Mouse (Mus musculus): ENCODE results near the gene Txnrd2. TPM values are rescaled to one million over a fixed set of nuclear protein-coding genes. Genes with fewer than 3 reads are reported as not detected.

The Txnrd2 gene
- total RNA-seq, 2 experiments from 2014 or later: 19.8 to 20.8 TPM

DNA sequence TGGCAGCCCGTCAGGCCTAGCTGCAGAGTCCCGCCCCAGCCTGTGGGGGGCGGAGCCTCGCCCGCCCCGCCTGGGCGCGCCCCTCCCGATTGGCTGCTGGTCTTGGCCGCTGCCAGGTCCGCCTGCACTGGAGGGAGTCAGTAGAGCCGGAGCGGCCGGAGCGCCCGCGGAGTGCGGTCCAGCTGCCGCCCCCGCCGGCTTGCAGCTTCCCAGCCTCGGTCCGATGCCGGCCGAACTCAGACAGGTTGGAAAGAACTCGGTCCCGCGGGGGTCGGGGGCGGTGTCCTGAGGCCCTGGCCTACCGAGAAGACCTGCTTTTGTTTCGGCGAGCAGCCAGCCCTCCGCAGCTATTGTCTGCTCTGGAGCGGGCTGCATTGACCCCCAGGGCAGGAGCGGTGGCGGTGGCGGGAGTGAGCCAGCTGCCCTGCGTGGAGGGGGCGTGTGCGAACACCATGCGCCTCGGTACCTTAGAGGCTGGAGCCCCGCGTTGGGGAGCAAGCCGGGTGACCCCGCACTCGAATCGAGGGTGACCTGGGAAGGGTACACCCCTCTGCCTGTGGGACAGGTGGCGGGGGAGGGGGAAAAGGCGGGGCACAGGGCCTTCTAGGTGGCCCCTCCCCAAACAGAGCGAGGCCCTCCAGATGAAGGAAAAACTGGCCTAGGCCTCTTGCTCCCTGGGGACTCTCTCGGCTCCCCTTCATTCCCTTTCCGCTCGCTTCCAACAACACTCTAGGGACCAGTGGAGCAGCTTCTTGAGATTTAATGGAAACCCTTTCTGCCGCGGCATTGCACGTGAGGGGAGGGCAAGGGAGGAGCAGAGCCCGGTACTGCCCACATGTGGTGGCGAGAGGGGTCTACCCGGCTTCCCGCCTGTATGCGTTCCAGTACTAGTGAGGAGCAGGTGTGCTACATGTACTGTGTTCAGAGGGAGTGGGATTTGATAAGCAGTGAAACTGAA lies 33.4 kb upstream of the Txnrd2 start:
- DNase-seq (ENCODE audit: low spot score): peak; percentile 87

DNA sequence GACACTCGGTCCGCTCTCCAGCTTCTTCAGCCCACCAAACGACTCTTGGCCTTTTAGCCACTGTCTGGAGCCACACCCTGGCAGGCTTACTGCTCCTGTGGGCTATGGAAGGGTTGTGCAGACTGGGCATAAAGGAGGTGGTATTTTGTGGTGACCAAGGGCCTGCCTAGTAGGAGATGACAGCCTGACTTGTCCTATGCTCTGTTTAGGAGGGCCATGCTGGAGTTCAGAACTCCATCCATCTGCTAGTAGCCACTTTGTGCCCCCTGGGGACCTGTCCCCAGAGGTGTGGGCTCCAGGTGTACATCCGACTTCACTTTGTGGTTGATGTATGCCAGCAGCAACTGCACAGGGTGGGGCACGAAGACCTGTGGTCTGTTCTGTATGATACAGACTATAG lies 32.6 kb upstream of the Txnrd2 start:
- DNase-seq (ENCODE audit: low spot score): no peak

DNA sequence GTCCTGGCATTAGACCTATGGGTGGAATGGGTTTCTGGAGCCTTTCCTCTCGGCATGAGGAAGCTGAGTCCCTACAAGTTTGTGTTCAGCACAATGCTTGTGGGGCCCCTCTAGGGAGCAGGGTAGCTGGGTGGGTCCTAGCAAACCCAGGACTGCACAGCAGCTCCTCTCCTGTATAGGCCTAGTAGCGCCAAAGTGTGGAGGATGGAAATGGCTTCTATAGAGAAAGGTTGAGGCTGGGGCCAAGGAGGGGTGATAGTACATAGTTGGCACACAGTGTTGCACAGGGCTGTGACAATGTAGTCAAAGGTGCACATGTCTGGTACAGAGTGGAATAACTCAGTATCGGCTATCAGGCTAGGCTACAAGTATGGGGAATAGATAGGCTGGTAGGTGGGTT lies 32.1 kb upstream of the Txnrd2 start:
- DNase-seq (ENCODE audit: low spot score): no peak

DNA sequence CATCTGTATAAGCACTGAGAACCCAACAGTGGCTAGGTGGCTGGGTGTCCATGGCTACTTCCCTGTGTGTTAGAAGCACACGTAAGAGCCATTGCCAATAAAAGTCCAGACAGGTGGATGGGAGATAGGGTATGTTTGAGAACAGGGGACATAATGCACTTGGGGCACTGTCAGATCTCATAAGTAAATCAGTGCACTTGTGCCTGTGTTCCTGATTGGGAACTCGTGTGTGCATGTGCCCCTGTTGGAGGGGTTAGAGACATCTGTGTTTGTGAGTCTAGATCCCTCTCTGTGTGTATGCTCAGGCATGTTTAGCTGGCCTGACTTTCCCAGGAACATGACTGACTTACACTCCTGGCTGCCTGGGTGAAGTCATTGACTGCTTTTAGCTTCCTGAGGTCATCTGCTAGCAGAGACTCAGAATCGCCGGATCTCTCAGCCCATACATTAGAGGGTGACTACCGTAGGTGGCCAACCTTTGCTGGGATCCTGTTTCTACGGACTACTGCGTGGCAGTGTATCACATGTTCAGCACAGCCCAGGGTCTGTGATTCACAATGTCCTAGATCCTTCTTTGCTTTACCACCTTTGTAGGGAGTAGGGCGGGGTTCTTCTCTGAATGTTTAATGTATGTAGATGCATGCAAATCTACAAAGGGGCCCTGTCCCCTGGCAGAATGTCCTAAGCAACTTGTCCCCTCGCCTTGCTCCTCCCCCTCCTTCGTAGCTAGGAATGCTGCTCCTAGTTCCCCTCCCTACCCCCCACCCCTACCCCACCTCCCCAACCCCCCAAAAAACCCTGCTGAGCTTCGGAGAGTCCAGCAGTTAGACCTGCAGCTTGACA lies 31.2 kb upstream of the Txnrd2 start:
- DNase-seq (ENCODE audit: low spot score): peak; percentile 78

DNA sequence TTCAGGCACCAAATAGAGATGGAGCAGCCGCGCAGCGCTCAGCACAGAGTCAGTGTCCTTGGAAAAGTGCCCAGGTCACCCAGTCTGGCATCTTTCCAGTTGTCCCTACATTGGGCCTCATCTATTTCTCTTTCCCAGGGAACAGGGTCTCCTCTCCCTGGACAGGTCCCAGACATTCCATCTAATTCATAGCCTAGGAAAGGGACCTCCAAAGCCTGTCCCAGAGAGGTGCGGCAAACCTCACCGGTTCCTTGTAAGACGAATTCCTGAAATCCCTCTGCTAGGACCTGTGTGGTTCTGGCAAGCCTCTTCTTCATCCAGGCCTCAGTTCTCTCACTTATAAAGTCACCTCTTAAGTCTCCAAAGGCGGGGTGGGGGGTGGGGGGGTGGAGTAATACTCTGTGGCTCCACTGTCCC lies 30.6 kb upstream of the Txnrd2 start:
- DNase-seq (ENCODE audit: low spot score): peak; percentile 63

DNA sequence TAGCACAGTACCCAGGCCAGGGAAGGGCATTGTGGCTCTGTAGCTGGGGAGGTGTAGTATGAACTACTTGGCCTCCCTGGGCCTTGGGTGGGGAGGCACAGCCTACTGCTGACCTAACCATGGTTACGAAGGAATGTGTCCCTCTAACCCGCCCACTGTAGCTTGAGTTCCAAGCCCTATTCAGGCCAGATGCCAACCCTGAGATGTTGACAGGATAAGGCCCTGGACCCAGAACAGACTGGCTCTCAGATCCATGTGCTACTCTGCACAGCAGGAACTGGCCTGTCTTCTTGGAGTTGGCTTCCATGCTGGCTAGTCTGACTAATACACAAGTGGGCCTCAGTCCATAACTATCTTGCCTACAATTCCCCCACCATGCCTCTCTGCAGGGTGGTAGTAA lies 30.0 kb upstream of the Txnrd2 start:
- DNase-seq (ENCODE audit: low spot score): peak; percentile 84

DNA sequence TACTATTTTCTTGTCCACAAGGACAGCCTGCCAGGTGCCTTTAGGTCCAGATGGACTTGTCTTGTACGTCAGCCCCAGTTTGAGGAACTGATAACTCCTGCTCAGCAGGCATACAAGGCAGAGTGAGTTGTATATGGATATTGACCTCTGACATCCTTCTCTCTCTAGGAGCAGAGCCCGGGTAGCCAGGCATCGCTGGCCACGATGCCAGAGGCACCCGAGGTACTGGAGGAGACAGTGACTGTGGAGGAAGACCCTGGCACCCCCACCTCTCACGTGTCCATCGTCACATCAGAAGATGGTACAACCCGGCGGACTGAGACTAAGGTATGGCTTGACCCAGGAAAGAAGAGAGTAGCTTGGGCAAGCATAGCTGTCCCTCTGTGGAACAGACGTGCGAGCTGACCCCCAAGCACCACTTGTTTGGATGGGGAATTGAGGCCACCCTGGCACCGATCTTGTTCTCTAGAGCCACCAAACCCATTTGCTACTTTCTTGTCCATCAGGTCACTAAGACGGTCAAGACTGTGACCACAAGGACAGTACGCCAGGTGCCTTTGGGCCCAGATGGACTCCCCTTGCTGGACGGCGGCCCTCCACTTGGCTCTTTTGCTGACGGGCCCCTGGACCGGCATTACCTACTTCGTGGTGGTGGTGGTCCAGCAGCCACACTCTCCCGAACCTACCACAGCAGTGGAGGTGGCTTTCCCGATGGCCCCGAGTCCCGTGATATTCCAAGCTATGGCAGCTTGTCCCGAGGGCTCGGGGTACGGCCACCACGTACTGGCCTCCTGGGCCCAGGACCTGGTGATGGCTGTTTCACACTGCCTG lies 29.2 kb upstream of the Txnrd2 start:
- DNase-seq (ENCODE audit: low spot score): no peak

DNA sequence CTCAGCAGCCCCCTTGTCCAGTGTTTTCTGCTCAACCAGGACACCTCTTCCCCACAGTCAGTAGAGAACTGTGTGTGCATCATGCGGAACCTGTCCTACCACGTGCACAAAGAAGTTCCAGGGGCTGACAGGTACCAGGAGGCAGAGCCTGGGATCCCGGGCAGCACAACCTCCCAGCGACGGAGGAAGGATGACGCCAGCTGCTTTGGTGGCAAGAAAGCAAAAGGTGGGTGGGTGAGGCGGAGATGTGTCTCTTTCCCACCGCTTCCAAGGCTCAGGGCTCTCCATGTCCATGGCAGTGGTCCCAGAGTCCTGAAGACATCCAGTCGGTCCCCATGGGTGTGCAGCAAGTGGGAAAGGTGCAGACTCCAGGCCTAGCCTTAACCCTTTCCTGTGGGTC lies 26.2 kb upstream of the Txnrd2 start:
- no peak for DNase-seq (ENCODE audit: low spot score)

DNA sequence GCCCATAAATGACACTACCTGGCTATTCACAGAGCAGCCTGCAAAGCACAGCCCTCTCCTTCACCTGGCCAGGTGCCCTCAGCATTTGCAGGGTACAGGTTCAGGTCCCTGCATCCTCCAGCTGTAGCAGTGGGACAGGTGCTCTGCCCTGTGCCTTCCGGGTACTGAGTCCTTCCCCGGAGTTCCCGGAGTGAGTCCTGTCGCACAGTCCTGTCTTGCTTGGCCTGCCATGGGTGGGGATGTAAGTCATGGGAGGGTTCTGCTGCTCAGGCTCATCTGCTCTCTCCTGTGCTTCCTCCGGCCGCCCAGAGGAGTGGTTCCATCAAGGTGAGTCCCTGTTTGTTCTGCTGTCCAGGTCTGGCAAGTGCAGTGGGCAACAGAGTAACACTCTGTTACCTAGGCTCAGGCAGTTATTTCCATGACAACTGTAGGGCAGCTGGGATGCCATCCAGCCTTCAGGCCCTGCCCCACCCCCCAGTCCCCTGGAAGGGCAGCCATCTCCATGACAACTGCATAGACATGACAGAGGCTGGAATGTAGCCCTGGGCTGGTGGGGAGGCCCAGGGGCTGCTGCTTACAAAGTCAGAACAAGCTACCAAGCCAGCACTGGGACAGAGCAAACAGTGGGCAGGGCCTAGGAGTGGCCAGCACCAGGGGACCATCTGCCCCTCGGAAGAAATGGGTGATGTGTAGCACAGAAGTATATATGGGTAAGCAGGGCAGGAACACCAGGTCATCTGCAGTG lies 25.5 kb upstream of the Txnrd2 start:
- DNase-seq (ENCODE audit: low spot score): no peak

DNA sequence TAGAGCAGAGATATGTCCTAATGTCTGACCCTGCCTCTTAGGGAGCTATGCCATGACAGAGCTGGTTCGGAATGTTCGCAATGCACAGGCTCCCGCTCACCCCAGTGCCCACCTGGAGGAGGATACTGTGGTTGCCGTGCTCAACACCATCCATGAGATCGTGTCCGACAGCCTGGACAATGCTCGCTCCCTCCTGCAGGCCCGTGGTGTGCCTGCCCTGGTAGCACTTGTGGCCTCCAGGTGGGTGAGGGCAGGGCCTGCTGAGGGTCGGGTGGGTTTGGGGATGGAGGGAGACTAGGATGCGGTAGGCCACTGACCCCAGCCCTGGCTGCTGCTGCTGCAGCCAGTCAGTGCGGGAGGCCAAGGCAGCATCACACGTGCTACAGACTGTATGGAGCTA lies 22.9 kb upstream of the Txnrd2 start:
- no peak for DNase-seq (ENCODE audit: low spot score)

DNA sequence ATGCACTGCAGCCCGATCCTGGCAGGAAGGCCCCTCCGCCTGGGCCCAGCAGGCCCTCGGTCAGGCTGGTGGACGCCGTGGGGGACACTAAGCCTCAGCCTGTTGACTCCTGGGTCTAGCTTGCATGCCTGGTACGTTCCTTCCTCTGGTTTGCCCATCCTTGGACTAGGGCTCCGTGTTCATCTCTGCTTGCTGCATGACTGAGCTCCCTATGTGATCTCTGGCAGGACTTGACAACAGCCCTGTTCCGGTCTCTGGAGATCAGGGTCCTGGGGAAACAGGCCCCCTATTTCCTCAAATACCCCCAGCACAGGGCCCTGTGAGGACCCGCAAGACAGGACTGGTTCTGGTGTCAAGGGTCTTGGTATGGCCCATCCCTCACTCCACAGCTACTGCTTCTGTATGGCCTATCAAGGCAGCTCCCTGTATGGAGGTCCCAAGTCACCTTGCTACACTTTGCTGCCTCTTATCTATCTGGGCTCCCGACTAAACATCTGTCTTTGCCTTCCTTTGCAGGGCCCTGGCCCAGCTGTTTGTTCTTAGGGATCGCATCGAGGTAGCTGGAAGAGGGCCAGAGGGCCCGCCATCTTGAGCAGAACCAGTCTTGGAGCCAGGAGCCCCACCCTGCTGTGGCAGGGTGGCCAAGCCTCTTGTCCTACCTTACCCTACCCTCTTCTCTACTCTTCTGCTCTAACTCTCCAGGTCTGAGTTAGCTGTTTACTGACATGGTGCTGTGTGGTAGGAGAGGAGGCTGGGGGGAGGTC lies 20.9 kb upstream of the Txnrd2 start:
- DNase-seq (ENCODE audit: low spot score): no peak

DNA sequence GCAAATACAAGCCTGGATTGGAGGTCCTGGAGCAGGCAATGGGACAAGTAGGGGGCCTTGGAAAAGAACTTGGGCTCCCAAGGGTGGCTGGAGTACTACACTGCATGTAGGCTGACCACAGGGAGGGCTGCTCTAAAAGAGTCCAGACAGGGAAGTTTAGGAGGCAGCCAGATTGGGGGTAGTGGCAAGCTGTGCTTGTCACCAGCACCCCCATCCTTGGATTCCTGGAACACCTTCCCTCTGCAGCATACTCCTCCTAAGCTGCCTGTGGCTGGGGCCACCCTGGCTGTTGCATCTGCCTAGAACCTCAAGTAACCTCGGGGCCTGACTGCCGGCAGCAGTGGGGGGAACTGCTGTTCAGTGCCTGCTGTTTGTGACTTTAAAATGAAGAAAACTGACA lies 20.3 kb upstream of the Txnrd2 start:
- DNase-seq (ENCODE audit: low spot score): no peak

DNA sequence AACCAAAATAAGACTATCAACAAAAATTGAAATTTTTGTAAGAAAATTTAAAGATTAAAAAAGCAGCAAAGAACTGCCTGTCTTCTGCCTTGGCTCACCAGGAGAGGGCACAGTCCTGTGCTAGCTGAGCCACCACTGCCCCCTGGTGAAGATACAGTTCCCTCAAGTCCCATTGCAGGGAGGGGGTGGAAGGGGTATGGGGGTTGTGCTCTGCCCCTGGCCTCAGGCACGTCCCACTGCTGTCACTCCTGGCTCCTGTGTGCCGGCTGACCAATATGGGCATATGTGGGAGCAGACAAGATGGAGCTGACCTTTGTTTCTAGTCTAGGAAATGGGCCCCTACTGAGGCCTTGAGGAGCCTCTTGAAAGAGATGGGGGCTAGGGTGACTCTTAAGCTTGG lies 19.9 kb upstream of the Txnrd2 start:
- peak; percentile 66 for DNase-seq (ENCODE audit: low spot score)

DNA sequence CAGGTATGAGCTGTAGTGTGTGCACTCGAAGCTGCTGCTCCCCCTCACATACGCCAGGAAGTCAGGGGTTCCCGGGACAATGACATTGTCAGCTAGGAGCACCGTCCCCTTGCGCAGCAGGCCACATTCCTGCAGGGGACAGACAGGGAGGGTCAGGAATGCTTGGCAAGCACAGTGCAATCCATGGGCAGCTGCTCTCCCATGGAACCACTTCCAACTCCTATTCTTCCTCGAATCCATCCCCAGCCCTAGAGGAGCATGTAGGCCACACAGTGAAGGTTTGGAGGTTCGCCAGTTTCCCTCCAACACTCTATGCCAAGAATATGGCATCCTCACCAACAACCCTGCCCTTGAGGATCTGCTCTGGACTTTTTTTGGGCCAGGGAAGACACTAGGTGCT lies 18.3 kb upstream of the Txnrd2 start:
- no peak for DNase-seq (ENCODE audit: low spot score)

DNA sequence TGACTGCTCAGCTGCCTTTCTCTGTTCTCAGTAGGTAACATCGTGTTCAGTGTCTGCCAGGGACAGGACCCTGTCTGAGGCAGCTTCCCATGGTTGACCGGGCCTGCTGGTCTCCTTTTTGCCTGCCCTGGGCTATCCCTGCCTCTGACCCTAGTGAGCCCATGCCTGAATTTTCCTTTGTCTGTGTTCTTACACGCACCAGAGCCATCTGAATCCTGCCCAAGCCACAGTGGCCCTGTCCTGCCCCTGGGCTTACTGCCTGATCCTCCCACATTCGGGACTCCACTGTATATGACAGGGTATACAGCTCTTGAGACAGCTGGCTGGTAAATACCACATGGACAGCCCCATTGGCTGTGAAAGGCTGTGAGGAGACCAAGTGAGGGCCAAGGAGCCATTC lies 16.4 kb upstream of the Txnrd2 start:
- DNase-seq (ENCODE audit: low spot score): no peak

DNA sequence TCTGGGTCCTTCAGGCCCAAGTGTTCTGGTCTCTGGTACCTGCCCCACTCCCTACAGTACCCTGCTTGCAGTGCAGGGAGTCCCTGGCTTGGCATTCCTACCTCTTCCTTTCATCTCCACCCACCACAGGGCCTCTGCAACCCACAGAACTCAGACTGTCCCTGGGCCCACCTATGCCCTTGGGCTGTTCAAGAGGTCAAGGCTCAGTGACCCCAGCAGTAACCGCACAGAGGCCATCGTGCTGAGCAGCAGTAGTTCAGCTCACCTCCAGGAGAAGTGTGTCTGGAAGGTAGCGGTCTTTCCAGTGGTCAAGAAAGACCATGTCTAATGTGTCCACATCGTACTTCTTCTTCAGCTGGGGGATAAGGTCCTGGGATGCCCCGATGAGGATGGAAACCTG lies 15.8 kb upstream of the Txnrd2 start:
- DNase-seq (ENCODE audit: low spot score): no peak

DNA sequence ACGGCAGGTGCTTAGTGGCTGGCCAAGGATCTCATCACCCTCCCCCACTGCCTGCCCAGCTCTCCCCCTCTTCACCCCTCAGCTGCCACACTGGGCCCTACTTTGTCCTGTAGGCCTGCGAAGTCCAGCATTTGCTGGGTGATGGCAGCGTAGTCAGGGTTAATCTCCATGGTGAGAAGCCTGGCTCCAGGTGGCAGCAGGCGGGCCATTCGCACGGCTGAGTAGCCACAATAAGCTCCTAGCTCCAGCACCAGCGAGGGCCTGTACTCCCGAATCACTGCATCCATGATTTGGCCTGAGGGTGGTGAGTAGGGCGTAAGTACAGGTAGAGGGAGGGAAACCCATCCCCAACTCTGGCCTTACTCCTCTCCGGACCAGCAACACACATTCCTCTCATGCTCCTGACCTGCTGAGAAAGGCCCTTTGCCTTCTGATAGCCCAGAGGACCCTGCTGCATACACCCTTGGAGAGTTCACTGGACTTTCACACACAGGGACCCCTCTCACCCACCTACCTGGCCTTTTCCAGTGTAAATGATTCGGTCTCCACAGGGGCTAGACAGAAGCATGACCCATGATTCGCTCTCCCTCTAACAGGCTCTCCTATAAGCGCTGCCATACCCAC lies 15.0 kb upstream of the Txnrd2 start:
- no peak for DNase-seq (ENCODE audit: low spot score)

DNA sequence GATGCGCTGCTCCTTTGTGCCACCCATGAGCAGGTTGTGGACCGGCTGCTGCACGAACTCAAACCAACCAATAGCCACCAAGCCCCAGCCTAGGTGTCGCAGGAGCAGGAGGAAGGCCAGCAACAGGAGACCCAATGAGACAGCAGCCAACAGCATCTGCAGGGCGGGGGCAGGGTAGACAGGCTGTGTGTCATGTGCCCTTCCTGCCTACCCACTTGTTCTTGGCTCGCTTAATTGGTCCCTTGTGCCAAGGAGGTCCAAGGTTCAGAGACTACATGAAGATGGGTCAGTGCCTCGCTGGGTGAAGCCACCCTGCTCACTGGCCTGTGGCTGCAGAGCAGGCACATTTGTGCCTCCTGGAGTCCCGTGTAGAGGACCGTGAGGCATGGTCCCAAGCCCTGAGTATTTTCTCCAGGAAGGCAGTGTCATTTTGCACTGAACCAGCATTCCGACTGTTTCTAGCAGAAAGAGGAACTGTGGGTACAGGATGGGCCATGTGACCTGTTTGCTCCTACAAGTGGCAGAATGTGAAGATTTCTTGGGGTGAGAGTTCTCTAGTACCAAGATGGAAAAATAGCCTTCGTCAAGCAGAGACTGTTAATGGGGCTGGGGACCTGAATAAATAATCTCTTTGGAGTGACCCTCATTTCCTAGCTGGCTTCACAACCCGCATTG lies 14.2 kb upstream of the Txnrd2 start:
- DNase-seq (ENCODE audit: low spot score): peak; percentile 80

All from gastrocnemius, adult 18-20 months (tissue).